Mouse (Mus musculus): ENCODE data around the gene Nsun7. TPM values are rescaled to one million over a fixed set of nuclear protein-coding genes. Genes with fewer than 3 reads are reported as not detected.

Gene Nsun7
- polyA plus RNA-seq, 1 experiment from 2014 or later, result 2.9 TPM

- Histone ChIP-seq H3K4me1 (ENCODE audit: control insufficient read depth, insufficient read depth, low read depth, low read length) (peaks cover 32% of the 10 kb centered on the region), H3K36me3 (ENCODE audit: control insufficient read depth, insufficient read depth, low read length) (no peaks in the 10 kb centered on the region)
- WGBS, result 12% methylated on average over 6 of the region's 6 CpGs
These were observed 78.3 kb downstream of the Nsun7 start for GRCm38 (mm10) chr5:66337969-66338345.

DNA sequence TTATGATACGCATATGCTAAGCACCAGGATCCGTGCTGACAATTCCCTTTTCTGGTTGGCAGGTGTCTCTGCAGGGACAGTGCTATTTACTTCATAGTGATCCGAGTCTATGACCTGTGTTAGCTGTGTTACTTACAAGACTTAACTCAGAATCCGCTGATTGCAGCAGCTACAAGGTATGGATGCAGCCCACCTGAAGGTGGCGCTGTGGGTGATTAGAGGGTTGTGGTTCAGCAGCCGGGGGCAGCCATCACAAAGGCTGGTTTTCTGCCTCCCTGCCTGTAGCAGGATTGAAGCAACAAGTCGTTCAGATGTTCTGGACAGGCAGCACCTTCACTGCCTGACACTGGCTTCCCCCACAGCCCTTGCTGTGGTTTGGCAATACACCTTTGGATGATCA lies 78.9 kb downstream of the Nsun7 start:
- Histone ChIP-seq H3K9ac (ENCODE audit: low read depth, low read length) (no peak overlapping the region), H3K27me3 (replicated peaks; ENCODE audit: control insufficient read depth, insufficient read depth, low read length) (no peaks in the 10 kb centered on the region), H3K27ac (ENCODE audit: low read depth, low read length) (no peak overlapping the region), H3K36me3 (ENCODE audit: control insufficient read depth, insufficient read depth, low read length) (no peaks in the 10 kb centered on the region), H3K4me2 (ENCODE audit: low read length) (peak overlapping the region; percentile 89; the same call in 1 of the 2 replicates), H3K4me3 (ENCODE audit: low read length) (no peak overlapping the region), H3K9me3 (ENCODE audit: control insufficient read depth, low read length) (no peaks in the 10 kb centered on the region), H3K4me1 (ENCODE audit: control insufficient read depth, insufficient read depth, low read depth, low read length) (peaks cover 32% of the 10 kb centered on the region)
- WGBS, result 27% methylated on average over 7 of the region's 7 CpGs
- no peak for ATAC-seq

More at GRCm38 (mm10) chr5:66337969-66338345, 78.3 kb downstream of the Nsun7 start:
- no peaks in the 10 kb centered on the region for H3K9me3 ChIP-seq (ENCODE audit: control insufficient read depth, low read length)
- ATAC-seq, result peak; percentile 63; the same call in 1 of the 2 replicates
- peak overlapping the region; percentile 71 for H3K9ac ChIP-seq (ENCODE audit: low read depth, low read length)
- H3K4me2 ChIP-seq (ENCODE audit: low read length), result peak overlapping the region; percentile 89
- H3K27me3 ChIP-seq (replicated peaks; ENCODE audit: control insufficient read depth, insufficient read depth, low read length), result no peaks in the 10 kb centered on the region
- peak overlapping the region; percentile 57 for H3K4me3 ChIP-seq (ENCODE audit: low read length)
- peak overlapping the region; percentile 74 for H3K27ac ChIP-seq (ENCODE audit: low read depth, low read length)

- H3K27ac ChIP-seq (ENCODE audit: low read depth, low read length), result peak overlapping the region; percentile 14; the same call in 1 of the 2 replicates
- ATAC-seq, result peak; percentile 29
- no peaks in the 10 kb centered on the region for H3K9me3 ChIP-seq (ENCODE audit: control insufficient read depth, low read length)
- H3K4me1 ChIP-seq (ENCODE audit: control insufficient read depth, insufficient read depth, low read depth, low read length), result peaks cover 32% of the 10 kb centered on the region
- H3K27me3 ChIP-seq (replicated peaks; ENCODE audit: control insufficient read depth, insufficient read depth, low read length), result no peaks in the 10 kb centered on the region
- no peak overlapping the region for H3K9ac ChIP-seq (ENCODE audit: low read depth, low read length)
- WGBS, result 47% methylated on average over 17 of the region's 17 CpGs
- no peaks in the 10 kb centered on the region for H3K36me3 ChIP-seq (ENCODE audit: control insufficient read depth, insufficient read depth, low read length)
- H3K4me3 ChIP-seq (ENCODE audit: low read length), result no peak overlapping the region
- no peak overlapping the region for H3K4me2 ChIP-seq (ENCODE audit: low read length)
These were observed 80.8 kb downstream of the Nsun7 start for GRCm38 (mm10) chr5:66340356-66341102.

GRCm38 (mm10) chr5:66341848-66342247 lies 82.2 kb downstream of the Nsun7 start:
- Histone ChIP-seq H3K27ac (ENCODE audit: low read depth, low read length) (no peak overlapping the region), H3K36me3 (ENCODE audit: control insufficient read depth, insufficient read depth, low read length) (no peaks in the 10 kb centered on the region), H3K4me1 (ENCODE audit: control insufficient read depth, insufficient read depth, low read depth, low read length) (peaks cover 23% of the 10 kb centered on the region), H3K9me3 (ENCODE audit: control insufficient read depth, low read length) (no peaks in the 10 kb centered on the region), H3K9ac (ENCODE audit: low read depth, low read length) (no peak overlapping the region), H3K4me2 (ENCODE audit: low read length) (no peak overlapping the region), H3K27me3 (replicated peaks; ENCODE audit: control insufficient read depth, insufficient read depth, low read length) (no peaks in the 10 kb centered on the region), H3K4me3 (ENCODE audit: low read length) (no peak overlapping the region)
- 32% methylated on average over 10 of the region's 10 CpGs for WGBS
- ATAC-seq, result no peak

- Histone ChIP-seq H3K27ac (ENCODE audit: low read depth, low read length) (no peak overlapping the region), H3K27me3 (replicated peaks; ENCODE audit: control insufficient read depth, insufficient read depth, low read length) (no peaks in the 10 kb centered on the region), H3K4me3 (ENCODE audit: low read length) (no peak overlapping the region), H3K4me2 (ENCODE audit: low read length) (no peak overlapping the region), H3K4me1 (ENCODE audit: control insufficient read depth, insufficient read depth, low read depth, low read length) (peaks cover 21% of the 10 kb centered on the region), H3K36me3 (ENCODE audit: control insufficient read depth, insufficient read depth, low read length) (no peaks in the 10 kb centered on the region), H3K9me3 (ENCODE audit: control insufficient read depth, low read length) (no peaks in the 10 kb centered on the region), H3K9ac (ENCODE audit: low read depth, low read length) (no peak overlapping the region)
- ATAC-seq, result no peak
- WGBS, result 72% methylated on average over 9 of the region's 9 CpGs
These were observed 82.6 kb downstream of the Nsun7 start for GRCm38 (mm10) chr5:66342285-66342684.

- ATAC-seq, result no peak
- no peak overlapping the region for H3K9ac ChIP-seq (ENCODE audit: low read depth, low read length)
- peaks cover 8% of the 10 kb centered on the region; the same call in 1 of the 2 replicates for H3K4me1 ChIP-seq (ENCODE audit: control insufficient read depth, insufficient read depth, low read depth, low read length)
- no peaks in the 10 kb centered on the region for H3K36me3 ChIP-seq (ENCODE audit: control insufficient read depth, insufficient read depth, low read length)
- no peaks in the 10 kb centered on the region for H3K27me3 ChIP-seq (replicated peaks; ENCODE audit: control insufficient read depth, insufficient read depth, low read length)
- no peak overlapping the region for H3K4me3 ChIP-seq (ENCODE audit: low read length)
- H3K4me2 ChIP-seq (ENCODE audit: low read length), result no peak overlapping the region
- no peaks in the 10 kb centered on the region for H3K9me3 ChIP-seq (ENCODE audit: control insufficient read depth, low read length)
- no peak overlapping the region for H3K27ac ChIP-seq (ENCODE audit: low read depth, low read length)
- 72% methylated on average over 2 of the region's 2 CpGs for WGBS
These were observed 84.5 kb downstream of the Nsun7 start for GRCm38 (mm10) chr5:66344182-66344581.

DNA sequence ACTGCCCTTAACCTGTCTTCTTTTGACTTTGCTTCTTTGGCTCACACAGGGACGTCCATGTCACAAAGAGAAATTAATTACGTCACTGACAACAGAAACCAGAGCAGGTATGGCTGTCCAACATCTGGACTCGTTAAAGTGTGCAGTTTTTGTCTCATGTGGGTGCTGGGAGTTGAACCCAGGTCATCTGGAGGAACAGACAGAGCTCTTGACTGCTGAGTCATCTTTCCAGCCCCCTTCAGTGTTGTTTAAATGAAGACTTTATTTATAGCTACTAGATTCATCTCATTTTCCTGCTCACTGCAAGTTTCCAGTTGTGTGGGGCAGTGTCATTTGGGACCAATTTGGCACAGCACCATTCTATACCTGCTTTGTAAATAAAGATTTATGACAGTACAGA lies 85.4 kb downstream of the Nsun7 start:
- H3K27ac ChIP-seq (ENCODE audit: low read depth, low read length), result no peak overlapping the region
- 37% methylated on average over 3 of the region's 3 CpGs for WGBS
- no peaks in the 10 kb centered on the region for H3K36me3 ChIP-seq (ENCODE audit: control insufficient read depth, insufficient read depth, low read length)

DNA sequence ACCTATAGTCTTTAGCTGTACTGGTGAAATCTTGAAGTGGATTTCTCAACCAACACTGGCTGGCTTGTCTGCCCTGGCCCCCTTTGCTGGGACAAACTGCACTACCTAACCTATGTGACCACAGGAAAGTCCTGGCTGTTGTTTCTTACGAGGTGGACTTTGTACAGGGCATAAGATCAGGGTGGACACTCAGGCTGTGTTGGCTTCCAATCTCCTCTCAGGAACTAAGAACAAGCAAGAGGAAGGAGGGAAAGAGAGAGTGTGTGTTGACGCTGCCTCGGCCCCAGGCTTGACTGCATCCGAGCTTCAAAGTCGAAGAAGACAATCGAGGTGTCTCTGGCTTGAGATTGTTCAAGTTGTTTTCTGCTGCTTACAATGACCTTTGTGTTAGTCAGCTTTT lies 87.1 kb downstream of the Nsun7 start:
- Histone ChIP-seq H3K27me3 (replicated peaks; ENCODE audit: control insufficient read depth, insufficient read depth, low read length) (no peaks in the 10 kb centered on the region), H3K4me3 (ENCODE audit: low read length) (no peak overlapping the region), H3K36me3 (ENCODE audit: control insufficient read depth, insufficient read depth, low read length) (no peaks in the 10 kb centered on the region), H3K4me1 (ENCODE audit: control insufficient read depth, insufficient read depth, low read depth, low read length) (no peaks in the 10 kb centered on the region), H3K27ac (ENCODE audit: low read depth, low read length) (no peak overlapping the region), H3K9ac (ENCODE audit: low read depth, low read length) (no peak overlapping the region), H3K4me2 (ENCODE audit: low read length) (no peak overlapping the region), H3K9me3 (ENCODE audit: control insufficient read depth, low read length) (no peaks in the 10 kb centered on the region)
- WGBS, result 90% methylated on average over 6 of the region's 6 CpGs
- ATAC-seq, result no peak

More for the DNA sequence above, 85.4 kb downstream of the Nsun7 start:
- H3K4me3 ChIP-seq (ENCODE audit: low read length), result no peak overlapping the region
- peaks cover 7% of the 10 kb centered on the region; the same call in 1 of the 2 replicates for H3K4me1 ChIP-seq (ENCODE audit: control insufficient read depth, insufficient read depth, low read depth, low read length)
- no peak for ATAC-seq
- no peaks in the 10 kb centered on the region for H3K27me3 ChIP-seq (replicated peaks; ENCODE audit: control insufficient read depth, insufficient read depth, low read length)
- H3K4me2 ChIP-seq (ENCODE audit: low read length), result no peak overlapping the region
- H3K9ac ChIP-seq (ENCODE audit: low read depth, low read length), result no peak overlapping the region
- no peaks in the 10 kb centered on the region for H3K9me3 ChIP-seq (ENCODE audit: control insufficient read depth, low read length)
